Mouse (Mus musculus) MEL (cell line): ENCODE results near the gene Ccdc47. TPM values are rescaled to one million over a fixed set of nuclear protein-coding genes. Genes with fewer than 3 reads are reported as not detected.
A peak's percentile ranks its signal among the peaks of the same experiment; 100 is the strongest.

Experiments
- DNase-seq: peaks from one replicate; pipeline ENCODE4 v3.0.0; 2011; ENCODE audit warnings: low read depth, low spot score
- H3K27ac ChIP-seq: 2 replicates; pipeline ENCODE4 v1.5.1; 2012; ENCODE audit warnings: low read depth, mild to moderate bottlenecking, control low read depth, low read length, moderate library complexity; ENCODE audit not compliant: control insufficient read depth
- H3K27me3 ChIP-seq, 2 experiments: fragments of 150-350 bp in 1 of 2; sonication (generic) in 1 of 2; 2 replicates each; pipeline ENCODE4 v1.6.1; 2012; ENCODE audit warnings: low read length in 2 of 2, mild to moderate bottlenecking in 2 of 2, improper control_type of control experiment in 1 of 2, moderate library complexity in 1 of 2; ENCODE audit not compliant: insufficient read depth in 2 of 2, control insufficient read depth in 1 of 2
- H3K36me3 ChIP-seq, 2 experiments: 2 replicates each; pipeline ENCODE4 v1.6.1; 2012 to 2014; ENCODE audit warnings: low read length in 2 of 2, improper control_type of control experiment in 1 of 2, inconsistent platforms in 1 of 2, mild to moderate bottlenecking in 1 of 2; ENCODE audit not compliant: insufficient read depth in 2 of 2, control insufficient read depth in 1 of 2
- H3K4me1 ChIP-seq, 2 experiments: fragments of 150-350 bp in 1 of 2; sonication (generic) in 1 of 2; 2 replicates each; pipeline ENCODE4 v1.6.1; 2012; ENCODE audit warnings: low read length in 2 of 2, improper control_type of control experiment in 1 of 2, mild to moderate bottlenecking in 1 of 2; ENCODE audit not compliant: insufficient read depth in 2 of 2, control insufficient read depth in 1 of 2
- H3K4me3 ChIP-seq, 2 experiments: fragments of 150-350 bp in 1 of 2; sonication (generic) in 1 of 2; 2 replicates each; pipeline ENCODE4 v1.5.1; 2012; ENCODE audit warnings: low read depth in 2 of 2, low read length in 2 of 2, mild to moderate bottlenecking in 2 of 2, moderate library complexity in 2 of 2, control low read depth in 1 of 2, improper control_type of control experiment in 1 of 2; ENCODE audit not compliant: control insufficient read depth in 1 of 2, insufficient read depth in 1 of 2
- H3K79me2 ChIP-seq: 2 replicates; pipeline ENCODE4 v1.6.1; 2012; ENCODE audit warnings: mild to moderate bottlenecking, low read length, moderate library complexity; ENCODE audit not compliant: control insufficient read depth, poor library complexity, insufficient read depth
- H3K9ac ChIP-seq: 2 replicates; pipeline ENCODE4 v1.6.1; 2012; ENCODE audit warnings: low read depth, mild to moderate bottlenecking, control low read depth, low read length, moderate library complexity; ENCODE audit not compliant: control insufficient read depth, poor library complexity, severe bottlenecking
- H3K9me3 ChIP-seq: fragments of 150-350 bp; sonication (generic); replicated peaks from 2 replicates; pipeline ENCODE4 v1.6.1; 2012; ENCODE audit warnings: mild to moderate bottlenecking, low read length, improper control_type of control experiment, moderate library complexity; ENCODE audit not compliant: insufficient read depth
- BHLHE40 ChIP-seq: IDR thresholded peaks from 2 replicates; pipeline ENCODE4 v1.6.1; 2012; ENCODE audit warnings: low read depth, mild to moderate bottlenecking, inconsistent platforms, low read length, improper control_type of control experiment, borderline replicate concordance
- CHD1 ChIP-seq: IDR thresholded peaks from 2 replicates; pipeline ENCODE4 v1.6.1; 2012; ENCODE audit warnings: low read depth, mild to moderate bottlenecking, inconsistent platforms, low read length, improper control_type of control experiment
- CHD2 ChIP-seq: IDR thresholded peaks from 2 replicates; pipeline ENCODE4 v1.6.1; 2011; ENCODE audit warnings: low read length, improper control_type of control experiment
- ELF1 ChIP-seq: IDR thresholded peaks from 2 replicates; pipeline ENCODE4 v1.6.1; 2014; ENCODE audit warnings: low read depth, mild to moderate bottlenecking, inconsistent platforms, low read length, improper control_type of control experiment, moderate library complexity
- EP300 ChIP-seq, 2 experiments: IDR thresholded peaks; 2 replicates each; pipeline ENCODE4 v1.6.1; 2011; ENCODE audit warnings: improper control_type of control experiment in 2 of 2, low read length in 2 of 2, low read depth in 1 of 2, mild to moderate bottlenecking in 1 of 2
- ETS1 ChIP-seq: IDR thresholded peaks from 2 replicates; pipeline ENCODE4 v1.6.1; 2012; ENCODE audit warnings: low read depth, mild to moderate bottlenecking, inconsistent platforms, low read length, improper control_type of control experiment, moderate library complexity
- GABPA ChIP-seq: IDR thresholded peaks from 2 replicates; pipeline ENCODE4 v1.6.1; 2012; ENCODE audit warnings: low read depth, mild to moderate bottlenecking, inconsistent platforms, low read length, improper control_type of control experiment, moderate library complexity
- GATA1 ChIP-seq: IDR thresholded peaks from 2 replicates; pipeline ENCODE4 v1.6.1; 2011; ENCODE audit warnings: low read depth, low read length, improper control_type of control experiment
- HCFC1 ChIP-seq: IDR thresholded peaks from 2 replicates; pipeline ENCODE4 v1.6.1; 2012; ENCODE audit warnings: low read depth, mild to moderate bottlenecking, inconsistent platforms, low read length, improper control_type of control experiment, moderate library complexity
- KAT2A ChIP-seq: conservative IDR thresholded peaks from 2 replicates; pipeline ENCODE4 v1.6.1; 2012; ENCODE audit warnings: low read depth, low read length, improper control_type of control experiment, inconsistent platforms
- MAFK ChIP-seq: IDR thresholded peaks from 2 replicates; pipeline ENCODE4 v1.6.1; 2011; ENCODE audit warnings: low read depth, mild to moderate bottlenecking, low read length, improper control_type of control experiment, borderline replicate concordance
- MAX ChIP-seq: IDR thresholded peaks from 2 replicates; pipeline ENCODE4 v1.6.1; 2011; ENCODE audit warnings: low read length, improper control_type of control experiment
- MAZ ChIP-seq: IDR thresholded peaks from 2 replicates; pipeline ENCODE4 v1.6.1; 2012; ENCODE audit warnings: low read depth, mild to moderate bottlenecking, inconsistent platforms, low read length, improper control_type of control experiment
- MEF2A ChIP-seq: IDR thresholded peaks from 2 replicates; pipeline ENCODE4 v1.6.1; 2014; ENCODE audit warnings: low read depth, mild to moderate bottlenecking, inconsistent platforms, low read length, improper control_type of control experiment; ENCODE audit not compliant: poor library complexity, insufficient replicate concordance, severe bottlenecking; ENCODE audit errors: extremely low read depth
- MXI1 ChIP-seq: IDR thresholded peaks from 2 replicates; pipeline ENCODE4 v1.6.1; 2011; ENCODE audit warnings: mild to moderate bottlenecking, low read depth, low read length, improper control_type of control experiment
- NELFE ChIP-seq: IDR thresholded peaks from 2 replicates; pipeline ENCODE4 v1.6.1; 2011; ENCODE audit warnings: low read depth, low read length, improper control_type of control experiment
- POLR2A ChIP-seq, 2 experiments: IDR thresholded peaks; 2 replicates each; pipeline ENCODE4 v1.6.1; 2011 to 2012; ENCODE audit warnings: low read length in 2 of 2, mild to moderate bottlenecking in 2 of 2, control low read depth in 1 of 2, improper control_type of control experiment in 1 of 2, low read depth in 1 of 2, moderate library complexity in 1 of 2; ENCODE audit not compliant: control insufficient read depth in 1 of 2, insufficient read depth in 1 of 2, poor library complexity in 1 of 2
- POLR2AphosphoS2 ChIP-seq: IDR thresholded peaks from 2 replicates; pipeline ENCODE4 v1.6.1; 2011; ENCODE audit warnings: low read length, improper control_type of control experiment
- POLR2AphosphoS5 ChIP-seq: IDR thresholded peaks from 2 replicates; pipeline ENCODE4 v1.6.1; 2012; ENCODE audit warnings: low read depth, borderline replicate concordance, mild to moderate bottlenecking, inconsistent platforms, low read length, moderate library complexity, mixed read lengths
- RAD21 ChIP-seq: IDR thresholded peaks from 2 replicates; pipeline ENCODE4 v1.6.1; 2011; ENCODE audit warnings: mild to moderate bottlenecking, low read depth, low read length, improper control_type of control experiment
- RCOR1 ChIP-seq: IDR thresholded peaks from 2 replicates; pipeline ENCODE4 v1.6.1; 2012; ENCODE audit warnings: low read depth, mild to moderate bottlenecking, inconsistent platforms, low read length, improper control_type of control experiment
- SIN3A ChIP-seq: IDR thresholded peaks from 2 replicates; pipeline ENCODE4 v1.6.1; 2012; ENCODE audit warnings: low read length, improper control_type of control experiment, inconsistent platforms
- TAL1 ChIP-seq: IDR thresholded peaks from 2 replicates; pipeline ENCODE4 v1.6.1; 2012; ENCODE audit warnings: mild to moderate bottlenecking, inconsistent platforms, low read length, moderate library complexity, mixed read lengths
- TCF12 ChIP-seq: IDR thresholded peaks from 2 replicates; pipeline ENCODE4 v1.6.1; 2014; ENCODE audit warnings: low read depth, mild to moderate bottlenecking, inconsistent platforms, low read length, improper control_type of control experiment, moderate library complexity
- UBTF ChIP-seq: IDR thresholded peaks from 2 replicates; pipeline ENCODE4 v1.6.1; 2012; ENCODE audit warnings: low read depth, mild to moderate bottlenecking, inconsistent platforms, low read length, improper control_type of control experiment, moderate library complexity, borderline replicate concordance; ENCODE audit not compliant: insufficient read depth
- USF2 ChIP-seq, 2 experiments: IDR thresholded peaks; 2 replicates each; pipeline ENCODE4 v1.6.1; 2011 to 2012; ENCODE audit warnings: improper control_type of control experiment in 2 of 2, low read length in 2 of 2, borderline replicate concordance in 1 of 2, inconsistent platforms in 1 of 2, low read depth in 1 of 2, mild to moderate bottlenecking in 1 of 2; ENCODE audit not compliant: insufficient read depth in 1 of 2
- ZC3H11A ChIP-seq: IDR thresholded peaks from 2 replicates; pipeline ENCODE4 v1.6.1; 2012; ENCODE audit warnings: low read depth, mild to moderate bottlenecking, inconsistent platforms, low read length, improper control_type of control experiment
- ZKSCAN1 ChIP-seq: IDR thresholded peaks from 2 replicates; pipeline ENCODE4 v1.6.1; 2012; ENCODE audit warnings: low read depth, mild to moderate bottlenecking, inconsistent platforms, low read length, improper control_type of control experiment, moderate library complexity
- ZMIZ1 ChIP-seq: IDR thresholded peaks from 2 replicates; pipeline ENCODE4 v1.6.1; 2012; ENCODE audit warnings: low read depth, mild to moderate bottlenecking, inconsistent platforms, low read length, improper control_type of control experiment, moderate library complexity
- polyA plus RNA-seq, 2 experiments: library from polyadenylated mRNA; stranded (reverse) in 1 of 2; unstranded in 1 of 2; fragments of >175 nt in 1 of 2; fragments of >200 nt in 1 of 2; gene quantifications; 2 replicates each; pipeline versions ENCODE4 v1.2.1 to v1.2.4; 2012; ENCODE audit warnings: low replicate concordance in 2 of 2, low read depth in 1 of 2; ENCODE audit not compliant: insufficient read length in 2 of 2, insufficient read depth in 1 of 2, missing spikeins in 1 of 2
- total RNA-seq: library from RNA; depleted of rRNA; stranded (reverse); fragments of 300-350 nt; gene quantifications from 2 replicates; pipeline ENCODE4 v1.2.3, GENCODE M21; 2012

Ccdc47 gene
- total and polyA plus RNA-seq, 3 experiments = 47.6 to 145 (median 51.6) TPM

DNA sequence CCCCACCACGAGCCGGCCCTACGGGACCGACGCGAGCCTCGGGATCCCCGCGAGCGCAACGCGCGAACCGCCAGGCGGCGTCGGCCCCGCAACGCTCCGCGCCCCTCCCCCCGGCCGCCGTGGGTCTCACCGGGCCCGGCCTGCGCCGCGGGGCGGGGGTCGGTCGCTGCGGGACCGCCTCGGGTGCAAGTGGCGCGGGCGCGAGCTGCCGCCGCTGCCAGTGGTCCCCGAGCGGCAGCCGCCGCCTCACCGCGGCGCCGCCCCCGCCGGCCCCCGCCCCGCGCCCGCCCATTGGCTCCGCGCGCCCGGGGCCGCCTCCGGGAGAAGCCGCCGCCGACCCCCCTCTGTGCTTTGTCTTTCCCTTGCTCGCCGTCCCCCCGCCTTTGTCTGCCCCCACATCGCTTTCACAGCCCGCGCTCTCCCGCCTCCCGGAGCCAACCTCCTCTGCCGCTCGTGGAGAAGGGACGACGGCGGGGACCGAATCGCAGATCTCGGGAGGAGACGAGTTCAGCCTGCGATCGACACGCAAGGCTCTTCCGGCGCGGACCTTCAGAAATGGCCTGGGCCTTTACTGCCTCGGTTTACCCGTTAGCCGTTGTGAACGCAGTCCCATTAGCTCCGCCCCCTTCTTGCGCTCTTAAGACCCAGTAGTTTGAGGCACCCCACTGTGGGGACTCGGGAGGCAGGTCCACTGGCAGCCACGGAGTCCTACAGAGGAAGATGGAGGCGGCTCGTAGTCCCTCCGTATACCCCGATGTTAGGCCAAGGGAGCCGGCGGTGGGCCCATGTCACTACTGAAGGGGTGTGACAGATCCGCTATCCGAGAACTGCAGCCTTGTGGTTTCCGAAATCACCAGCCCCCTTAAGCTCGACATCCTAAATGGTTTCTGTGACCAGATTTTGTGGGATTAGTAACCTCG lies 56.0 kb downstream of the Ccdc47 start (continued):
- TF ChIP-seq UBTF = 0 out of 2 replicates have a peak, but pooled peaks have one; percentile 49
- TF ChIP-seq ZC3H11A = no peak
- peak; percentile 50; the same call in 1 of the 2 replicates for TF ChIP-seq HCFC1
- no peak for TF ChIP-seq GABPA
- peak; percentile 39; the same call in 1 of the 2 replicates for TF ChIP-seq MAX
- TF ChIP-seq ZMIZ1 = 0 out of 2 replicates have a peak, but pooled peaks have one; percentile 67
- TF ChIP-seq GATA1 = no peak
- TF ChIP-seq RCOR1 = peak; percentile 90
- TF ChIP-seq POLR2A (IDR thresholded peaks at IDR 0.05; ENCODE audit: control insufficient read depth in 1 of 2, insufficient read depth in 1 of 2, low read depth in 1 of 2, low read length in 2 of 2, poor library complexity in 1 of 2) = peak; percentile 72 to 90
- no peak for TF ChIP-seq ETS1
- 0 out of 2 replicates have a peak, but pooled peaks have one; percentile 20 for TF ChIP-seq ELF1

DNA sequence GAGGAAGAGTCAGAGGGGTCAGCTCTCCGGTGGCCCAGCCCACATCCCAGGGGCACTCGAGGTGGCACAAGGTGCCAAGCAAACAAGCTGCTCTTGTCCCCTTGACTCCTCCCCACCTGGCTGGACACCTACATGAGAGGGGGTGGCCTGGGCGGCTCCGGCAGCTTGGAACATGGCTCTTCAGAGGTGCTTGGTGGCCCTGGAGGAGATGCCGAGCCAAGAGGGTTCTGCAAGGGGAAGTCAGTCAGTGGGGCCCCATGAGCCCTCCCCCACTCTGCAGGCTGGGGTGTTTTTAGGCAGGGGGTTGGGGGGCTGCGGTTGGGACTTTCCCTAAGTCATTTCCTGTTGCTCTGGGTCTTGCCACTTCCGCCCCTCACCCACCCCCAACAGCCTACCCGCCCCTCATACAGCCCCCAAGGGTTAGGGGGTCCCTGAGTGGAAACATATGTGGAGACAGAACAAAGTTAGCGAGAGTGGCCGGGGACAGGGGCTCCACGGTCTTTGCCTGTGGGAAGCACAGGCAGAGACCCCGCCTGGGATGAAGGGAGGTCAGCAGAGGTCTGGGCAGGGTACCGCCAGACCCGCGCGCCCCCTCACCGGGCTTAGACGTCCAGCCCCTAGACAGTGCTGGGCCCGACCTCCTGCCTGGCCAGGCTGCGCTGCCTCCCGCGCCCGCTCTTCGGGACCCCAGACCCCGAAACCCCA lies 56.8 kb downstream of the Ccdc47 start:
- H3K27me3 ChIP-seq = no peaks in the 10 kb centered on the region
- no peak for TF ChIP-seq MEF2A
- TF ChIP-seq TCF12 = peak; percentile 60
- TF ChIP-seq SIN3A = peak; percentile 68; the same call in 1 of the 2 replicates
- TF ChIP-seq NELFE = no peak
- no peak for TF ChIP-seq ZMIZ1
- TF ChIP-seq MAZ = peak; percentile 97; the same call in 1 of the 2 replicates
- TF ChIP-seq ZKSCAN1 = no peak
- no peak for TF ChIP-seq POLR2AphosphoS2
- TF ChIP-seq EP300 (IDR thresholded peaks at IDR 0.05; ENCODE audit: low read depth in 1 of 2, low read length in 2 of 2) = peak; percentile 39 to 81; a peak in 3 of 4 replicates
- TF ChIP-seq GATA1 = no peak
- no peak for TF ChIP-seq KAT2A
- TF ChIP-seq UBTF = no peak
- TF ChIP-seq USF2 (IDR thresholded peaks at IDR 0.05; ENCODE audit: borderline replicate concordance in 1 of 2, insufficient read depth in 1 of 2, low read depth in 1 of 2, low read length in 2 of 2) = no peak
- TF ChIP-seq MAFK = no peak
- peak; percentile 72; the same call in 1 of the 2 replicates for TF ChIP-seq ETS1
- 0 out of 2 replicates have a peak, but pooled peaks have one; percentile 19 for TF ChIP-seq BHLHE40
- 0 out of 2 replicates have a peak, but pooled peaks have one; percentile 6 for TF ChIP-seq MAX
- peak; percentile 31; the same call in 1 of the 2 replicates for TF ChIP-seq RCOR1
- no peak for TF ChIP-seq TAL1
- no peak for TF ChIP-seq RAD21
- TF ChIP-seq CHD2 = peak; percentile 71
- no peak for TF ChIP-seq POLR2AphosphoS5
- peak; percentile 60; the same call in 1 of the 2 replicates for TF ChIP-seq HCFC1
- TF ChIP-seq CHD1 = no peak
- TF ChIP-seq MXI1 = no peak
- TF ChIP-seq ELF1 = peak; percentile 45
- peak; percentile 56; the same call in 1 of the 2 replicates for TF ChIP-seq GABPA
- H3K27ac ChIP-seq = peak overlapping the region; percentile 83
- peaks cover 0 to 20% of the 10 kb centered on the region in 2 experiments; a peak in 2 of 4 replicates for H3K4me1 ChIP-seq
- peaks cover 13% of the 10 kb centered on the region for H3K79me2 ChIP-seq
- peaks cover 0 to 4% of the 10 kb centered on the region in 2 experiments; a peak in 1 of 4 replicates for H3K36me3 ChIP-seq
- H3K4me3 ChIP-seq = peak overlapping the region; percentile 85 to 97
- peak; percentile 90 for DNase-seq
- peak overlapping the region; percentile 92 for H3K9ac ChIP-seq
- no peaks in the 10 kb centered on the region for H3K9me3 ChIP-seq
